In the genomic region with DNA sequence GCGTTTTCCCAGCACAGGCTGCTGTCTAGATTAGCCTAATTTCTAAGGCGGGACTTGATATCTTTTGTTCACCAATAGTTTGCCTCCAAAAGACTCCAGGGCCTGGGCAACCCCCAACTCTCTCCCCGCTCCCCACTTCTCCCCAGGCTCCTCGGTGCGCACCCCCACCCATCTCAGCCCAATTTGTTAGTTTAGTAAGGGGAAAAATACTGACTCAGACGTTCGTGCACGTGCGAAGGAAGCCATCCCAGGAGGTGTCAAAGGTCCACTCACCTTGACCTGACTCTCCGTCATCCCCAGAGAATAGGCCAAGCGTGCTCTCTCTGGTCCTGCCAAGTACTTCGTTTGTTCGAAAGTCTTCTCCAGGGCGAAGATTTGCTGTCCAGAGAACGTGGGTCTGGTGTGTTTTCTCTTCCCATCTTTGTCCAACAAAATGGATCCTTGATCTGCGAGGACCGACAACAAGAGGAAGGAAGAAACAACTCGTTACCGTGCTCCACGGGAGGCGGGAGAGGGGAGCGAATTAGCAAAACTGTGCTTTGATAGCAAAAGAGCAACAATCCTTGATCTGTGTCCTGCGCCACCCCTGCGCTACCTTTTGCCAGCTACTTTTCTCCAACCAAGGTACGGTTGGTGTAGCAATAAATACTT, we compare ENCODE assay signal across 14 mouse cellular contexts. TPM values are rescaled to one million over a fixed set of nuclear protein-coding genes. Genes with fewer than 3 reads are reported as not detected.
DNase-seq lines count a peak whose midpoint lies in the region; ATAC-seq and TF ChIP-seq lines count a peak whose summit lies in the region.
"Had no signal": no experiment of that assay in that cellular context is flagged by ENCODE, and none has a peak within 500 bp of the region (broad histone marks: within the 10 kb centered on the region; RNA-seq: fewer than 3 reads in every experiment).

No protein-coding gene starts in this region.

- no peaks in the 10 kb centered on the region for H3K9me3 ChIP-seq in intestine, embryonic 14.5 days (ENCODE audit: control insufficient read depth, low read length)
- H3K9me3 ChIP-seq in intestine, embryonic 15.5 days, result no peaks in the 10 kb centered on the region
- H3K9me3 ChIP-seq in embryonic facial prominence, embryonic 10.5 days, result no peaks in the 10 kb centered on the region
- H3K9me3 ChIP-seq in hindbrain, embryonic 16.5 days (ENCODE audit: control insufficient read depth, low read length), result no peaks in the 10 kb centered on the region; the same call in 1 of the 2 replicates
- H3K9me3 ChIP-seq in liver, postnatal 0 days (ENCODE audit: low read length), result no peaks in the 10 kb centered on the region
- H3K9me3 ChIP-seq: limb, embryonic 15.5 days had no signal

- no peak for TF ChIP-seq EP300 in liver, postnatal 0 days (IDR thresholded peaks at IDR 0.05; ENCODE audit: low read depth)

- no peaks in the 10 kb centered on the region for H3K36me3 ChIP-seq in intestine, embryonic 14.5 days (ENCODE audit: control insufficient read depth, insufficient read depth, low read length)
- H3K36me3 ChIP-seq in intestine, embryonic 15.5 days, result no peaks in the 10 kb centered on the region
- no peaks in the 10 kb centered on the region for H3K36me3 ChIP-seq in embryonic facial prominence, embryonic 10.5 days (replicated peaks)
- no peaks in the 10 kb centered on the region for H3K36me3 ChIP-seq in hindbrain, embryonic 16.5 days (ENCODE audit: control insufficient read depth, insufficient read depth, low read length)
- no peaks in the 10 kb centered on the region for H3K36me3 ChIP-seq in liver, postnatal 0 days (replicated peaks; ENCODE audit: insufficient read depth, low read length)
- H3K36me3 ChIP-seq: limb, embryonic 15.5 days had no signal

- 1% methylated on average over 25 of the region's 25 CpGs for WGBS in intestine, embryonic 14.5 days
- WGBS in intestine, embryonic 15.5 days, result 3% methylated on average over 25 of the region's 25 CpGs
- WGBS in embryonic facial prominence, embryonic 10.5 days, result 2% methylated on average over 25 of the region's 25 CpGs
- 4% methylated on average over 25 of the region's 25 CpGs for WGBS in hindbrain, embryonic 16.5 days
- WGBS in liver, postnatal 0 days (ENCODE audit: insufficient replicate concordance), result 5% methylated on average over 25 of the region's 25 CpGs

- no peak for ATAC-seq in intestine, embryonic 14.5 days (replicated peaks; ENCODE audit: low FRiP score, low TSS enrichment, low read depth)
- no peak for ATAC-seq in intestine, embryonic 15.5 days
- no peak for ATAC-seq in hindbrain, embryonic 16.5 days
- no peak for ATAC-seq in liver, postnatal 0 days
- ATAC-seq: intestine, postnatal 0 days; lung, postnatal 0 days; Patski had no signal

- no peak overlapping the region for H3K4me2 ChIP-seq in intestine, embryonic 14.5 days (ENCODE audit: low read length)
- no peak overlapping the region for H3K4me2 ChIP-seq in intestine, embryonic 15.5 days (replicated peaks)
- peak overlapping the region; percentile 5; the same call in 1 of the 2 replicates for H3K4me2 ChIP-seq in hindbrain, embryonic 16.5 days (ENCODE audit: low read length)
- no peak overlapping the region for H3K4me2 ChIP-seq in liver, postnatal 0 days (ENCODE audit: low read depth, low read length)
- H3K4me2 ChIP-seq: heart, embryonic 11.5 days; limb, embryonic 15.5 days had no signal

- H3K9ac ChIP-seq in intestine, embryonic 14.5 days (ENCODE audit: low read length), result no peak overlapping the region
- no peak overlapping the region for H3K9ac ChIP-seq in intestine, embryonic 15.5 days
- H3K9ac ChIP-seq in hindbrain, embryonic 16.5 days (ENCODE audit: low read depth, low read length), result no peak overlapping the region
- no peak overlapping the region for H3K9ac ChIP-seq in liver, postnatal 0 days (replicated peaks)
- H3K9ac ChIP-seq: limb, embryonic 15.5 days had no signal

- H3K27ac ChIP-seq in intestine, embryonic 14.5 days (ENCODE audit: low read depth), result no peak overlapping the region
- no peak overlapping the region for H3K27ac ChIP-seq in intestine, embryonic 15.5 days
- no peak overlapping the region; the same call in 1 of the 2 replicates for H3K27ac ChIP-seq in embryonic facial prominence, embryonic 10.5 days (replicated peaks)
- H3K27ac ChIP-seq in hindbrain, embryonic 16.5 days (ENCODE audit: low read depth, low read length), result no peak overlapping the region
- no peak overlapping the region for H3K27ac ChIP-seq in liver, postnatal 0 days (ENCODE audit: low read depth)
- H3K27ac ChIP-seq: limb, embryonic 15.5 days had no signal

- no peak overlapping the region for H3K4me3 ChIP-seq in intestine, embryonic 14.5 days (ENCODE audit: low read depth, low read length)
- H3K4me3 ChIP-seq in intestine, embryonic 15.5 days (replicated peaks), result no peak overlapping the region
- peak overlapping the region; percentile 58 for H3K4me3 ChIP-seq in embryonic facial prominence, embryonic 10.5 days
- peak overlapping the region; percentile 39; the same call in 1 of the 2 replicates for H3K4me3 ChIP-seq in hindbrain, embryonic 16.5 days (ENCODE audit: low read length)
- no peak overlapping the region for H3K4me3 ChIP-seq in liver, postnatal 0 days (ENCODE audit: low read depth, low read length)
- H3K4me3 ChIP-seq: limb, embryonic 15.5 days had no signal

- H3K27me3 ChIP-seq in intestine, embryonic 14.5 days (replicated peaks; ENCODE audit: control insufficient read depth, insufficient read depth, low read length), result peaks cover 100% of the 10 kb centered on the region
- H3K27me3 ChIP-seq in intestine, embryonic 15.5 days (replicated peaks), result peaks cover 82% of the 10 kb centered on the region
- H3K27me3 ChIP-seq in embryonic facial prominence, embryonic 10.5 days (replicated peaks; ENCODE audit: low read depth, poor library complexity, severe bottlenecking), result peaks cover 100% of the 10 kb centered on the region
- H3K27me3 ChIP-seq in hindbrain, embryonic 16.5 days (replicated peaks; ENCODE audit: control insufficient read depth, insufficient read depth, low read length), result peaks cover 27% of the 10 kb centered on the region
- peaks cover 100% of the 10 kb centered on the region for H3K27me3 ChIP-seq in liver, postnatal 0 days (ENCODE audit: insufficient read depth, low read length)

- peak; percentile 81 for DNase-seq in intestine, embryonic 14.5 days (ENCODE audit: low spot score)
- DNase-seq in embryonic facial prominence, embryonic 10.5 days (ENCODE audit: low spot score), result peak; percentile 51
- DNase-seq in retina, embryonic 14.5 days (ENCODE audit: low spot score), result peak; percentile 51
- no peak for DNase-seq in cerebellum, adult 18-20 months
- DNase-seq in liver, postnatal 0 days, result no peak
- DNase-seq: adrenal gland, adult 8-10 months; layer of hippocampus, adult 9-11 months had no signal

- TF ChIP-seq CTCF in liver, postnatal 0 days (IDR thresholded peaks at IDR 0.05; ENCODE audit: low read depth), result no peak

- H3K4me1 ChIP-seq in intestine, embryonic 14.5 days (replicated peaks; ENCODE audit: control insufficient read depth, insufficient read depth, low read length), result peaks cover 22% of the 10 kb centered on the region
- peaks cover 24% of the 10 kb centered on the region for H3K4me1 ChIP-seq in intestine, embryonic 15.5 days (replicated peaks)
- peaks cover 37% of the 10 kb centered on the region for H3K4me1 ChIP-seq in embryonic facial prominence, embryonic 10.5 days
- H3K4me1 ChIP-seq in hindbrain, embryonic 16.5 days (ENCODE audit: control insufficient read depth, insufficient read depth, low read depth, low read length), result peaks cover 9% of the 10 kb centered on the region
- H3K4me1 ChIP-seq in liver, postnatal 0 days (ENCODE audit: insufficient read depth), result peaks cover 15% of the 10 kb centered on the region

RNA-seq across cellular contexts. Expression of a gene that starts 3.1 kb away (rescaled TPM):
- 1.4 TPM in 1 of 2 replicates, not detected in the other for polyA plus RNA-seq in intestine, embryonic 14.5 days (2014; fragmentation: Nextera tagmentation; extraction: Ambion mirVana)
- polyA plus RNA-seq in intestine, embryonic 15.5 days (2015; fragmentation: Nextera tagmentation; extraction: Ambion mirVana), result 1.5 and 1.9 TPM in 2 replicates
- polyA plus RNA-seq in embryonic facial prominence, embryonic 10.5 days (2016; fragmentation: Nextera tagmentation; extraction: Ambion mirVana), result 0.87 and 4.2 TPM in 2 replicates
- 3.8 and 5.1 TPM in 2 replicates for polyA plus RNA-seq in hindbrain, embryonic 16.5 days (2015; fragmentation: Nextera tagmentation; extraction: Ambion mirVana)
- not detected in 2 replicates for polyA plus RNA-seq in liver, postnatal 0 days (2015; fragmentation: Nextera tagmentation; extraction: Ambion mirVana)
- polyA plus RNA-seq: intestine, postnatal 0 days; Patski had no signal

Comparison
In these comparisons a context has a peak if more than half of its experiments do, and no peak if none do; other contexts are left out.
1. DNase-seq: peak in intestine, embryonic 14.5 days (single experiment), embryonic facial prominence, embryonic 10.5 days (single experiment) and retina, embryonic 14.5 days (single experiment); none in cerebellum, adult 18-20 months (0 of 2) and liver, postnatal 0 days (single experiment).
2. H3K4me3 ChIP-seq: peak in embryonic facial prominence, embryonic 10.5 days (single experiment) and hindbrain, embryonic 16.5 days (single experiment); none in intestine, embryonic 14.5 days (single experiment), intestine, embryonic 15.5 days (single experiment) and liver, postnatal 0 days (single experiment).